Mouse (Mus musculus) liver, embryonic 12.5 days (tissue): ENCODE measurements around the gene Tmem123. TPM values are rescaled to one million over a fixed set of nuclear protein-coding genes. Genes with fewer than 3 reads are reported as not detected.
A peak's percentile ranks its signal among the peaks of the same experiment; 100 is the strongest.

Source experiments
- ATAC-seq: fragments of 200-750 bp; cut with Nextera tagmentation; 2 replicates; pipeline ENCODE4 v1.8.0; 2017; ENCODE audit warnings: moderate number of reproducible peaks, mild to moderate bottlenecking, moderate library complexity
- H3K27ac ChIP-seq: fragments of 300-500 bp; sonication (generic); 2 replicates; pipeline ENCODE4 v1.5.1; 2016; ENCODE audit warnings: mild to moderate bottlenecking
- H3K27me3 ChIP-seq: fragments of 300-500 bp; sonication (generic); replicated peaks from 2 replicates; pipeline ENCODE4 v1.6.1; 2016; ENCODE audit warnings: mild to moderate bottlenecking, moderate library complexity
- H3K36me3 ChIP-seq: fragments of 300-500 bp; sonication (generic); 2 replicates; pipeline ENCODE4 v1.6.1; 2016; ENCODE audit warnings: mild to moderate bottlenecking, moderate library complexity
- H3K4me1 ChIP-seq: fragments of 300-500 bp; sonication (generic); 2 replicates; pipeline ENCODE4 v1.6.1; 2016
- H3K4me2 ChIP-seq: fragments of 300-500 bp; sonication (generic); 2 replicates; pipeline ENCODE4 v1.6.1; 2016; ENCODE audit warnings: mild to moderate bottlenecking, moderate library complexity
- H3K4me3 ChIP-seq: fragments of 300-500 bp; sonication (generic); 2 replicates; pipeline ENCODE4 v1.5.1; 2016; ENCODE audit warnings: mild to moderate bottlenecking, moderate library complexity
- H3K9ac ChIP-seq: fragments of 300-500 bp; sonication (generic); 2 replicates; pipeline ENCODE4 v1.6.1; 2016; ENCODE audit warnings: mild to moderate bottlenecking, moderate library complexity
- H3K9me3 ChIP-seq: fragments of 300-500 bp; sonication (generic); replicated peaks from 2 replicates; pipeline ENCODE4 v1.6.1; 2016; ENCODE audit warnings: mild to moderate bottlenecking, moderate library complexity
- WGBS: fragments of 180-500 bp; shearing (Covaris S2); methylation state at CpG from one replicate; pipeline ENCODE4 v1.1.7; 2016; ENCODE audit not compliant: insufficient replicate concordance; 5-methylcytosine and 5-hydroxymethylcytosine counted together
- polyA plus RNA-seq: library from polyadenylated mRNA; unstranded; fragments of >200 nt; fragmentation: Nextera tagmentation; extraction: Ambion mirVana; gene quantifications from 2 replicates; pipeline ENCODE4 v1.2.1, GENCODE M21; 2016

Gene Tmem123
- polyA plus RNA-seq, 1 experiment from 2014 or later = 59.4 TPM

- H3K9ac ChIP-seq = peak overlapping the region; percentile 90
- H3K4me3 ChIP-seq = peak overlapping the region; percentile 77
- no peaks in the 10 kb centered on the region for H3K27me3 ChIP-seq
- peaks cover 19% of the 10 kb centered on the region for H3K36me3 ChIP-seq
- H3K4me2 ChIP-seq = peak overlapping the region; percentile 92
- peaks cover 60% of the 10 kb centered on the region for H3K4me1 ChIP-seq
- peak overlapping the region; percentile 87 for H3K27ac ChIP-seq
- H3K9me3 ChIP-seq = no peaks in the 10 kb centered on the region
- peak; percentile 20; the same call in 1 of the 2 replicates for ATAC-seq
- WGBS = 1% methylated on average over 14 of the region's 14 CpGs
These were observed 626 bp downstream of the Tmem123 start for GRCm38 (mm10) chr9:7764463-7764871.

- H3K27ac ChIP-seq = peak overlapping the region; percentile 87; the same call in 1 of the 2 replicates
- peaks cover 26% of the 10 kb centered on the region for H3K36me3 ChIP-seq
- WGBS = 30% methylated on average over 3 of the region's 3 CpGs
- H3K4me3 ChIP-seq = peak overlapping the region; percentile 77
- H3K4me2 ChIP-seq = peak overlapping the region; percentile 92
- no peaks in the 10 kb centered on the region for H3K9me3 ChIP-seq
- H3K9ac ChIP-seq = peak overlapping the region; percentile 90
- no peak for ATAC-seq
- peaks cover 64% of the 10 kb centered on the region for H3K4me1 ChIP-seq
- no peaks in the 10 kb centered on the region for H3K27me3 ChIP-seq
These were observed 1.4 kb downstream of the Tmem123 start for GRCm38 (mm10) chr9:7765236-7765635.

GRCm38 (mm10) chr9:7766582-7766981, 2.7 kb downstream of the Tmem123 start:
- H3K9ac ChIP-seq = no peak overlapping the region
- no peak for ATAC-seq

GRCm38 (mm10) chr9:7767526-7767925, 3.7 kb downstream of the Tmem123 start:
- no peak overlapping the region for H3K9ac ChIP-seq
- no peaks in the 10 kb centered on the region for H3K9me3 ChIP-seq
- no peak for ATAC-seq
- no peaks in the 10 kb centered on the region for H3K27me3 ChIP-seq
- H3K36me3 ChIP-seq = peaks cover 40% of the 10 kb centered on the region
- 49% methylated on average over 2 of the region's 2 CpGs for WGBS
- no peak overlapping the region for H3K4me2 ChIP-seq
- peaks cover 64% of the 10 kb centered on the region for H3K4me1 ChIP-seq
- no peak overlapping the region for H3K27ac ChIP-seq
- no peak overlapping the region for H3K4me3 ChIP-seq

More at GRCm38 (mm10) chr9:7766582-7766981, 2.7 kb downstream of the Tmem123 start:
- peak overlapping the region; percentile 2; the same call in 1 of the 2 replicates for H3K4me2 ChIP-seq
- H3K27me3 ChIP-seq = no peaks in the 10 kb centered on the region
- H3K9me3 ChIP-seq = no peaks in the 10 kb centered on the region
- H3K27ac ChIP-seq = no peak overlapping the region
- no peak overlapping the region for H3K4me3 ChIP-seq
- H3K4me1 ChIP-seq = peaks cover 64% of the 10 kb centered on the region
- WGBS = 29% methylated on average over 3 of the region's 3 CpGs
- peaks cover 32% of the 10 kb centered on the region for H3K36me3 ChIP-seq

GRCm38 (mm10) chr9:7769081-7769480, 5.2 kb downstream of the Tmem123 start:
- Histone ChIP-seq H3K27ac (no peak overlapping the region), H3K9ac (no peak overlapping the region), H3K4me2 (no peak overlapping the region), H3K36me3 (peaks cover 55% of the 10 kb centered on the region), H3K9me3 (no peaks in the 10 kb centered on the region), H3K4me3 (no peak overlapping the region), H3K27me3 (no peaks in the 10 kb centered on the region), H3K4me1 (peaks cover 58% of the 10 kb centered on the region)
- ATAC-seq = no peak
- 70% methylated on average over 4 of the region's 4 CpGs for WGBS

GRCm38 (mm10) chr9:7769491-7769890, 5.7 kb downstream of the Tmem123 start:
- Histone ChIP-seq H3K4me2 (no peak overlapping the region), H3K27ac (no peak overlapping the region), H3K36me3 (peaks cover 56% of the 10 kb centered on the region), H3K4me1 (peaks cover 58% of the 10 kb centered on the region), H3K9me3 (no peaks in the 10 kb centered on the region), H3K4me3 (no peak overlapping the region), H3K27me3 (no peaks in the 10 kb centered on the region), H3K9ac (no peak overlapping the region)
- 67% methylated on average over 5 of the region's 5 CpGs for WGBS
- no peak for ATAC-seq

GRCm38 (mm10) chr9:7772361-7772760, 8.5 kb downstream of the Tmem123 start:
- no peak overlapping the region for H3K27ac ChIP-seq
- no peaks in the 10 kb centered on the region for H3K27me3 ChIP-seq
- no peak; the same call in 1 of the 2 replicates for ATAC-seq
- H3K4me2 ChIP-seq = no peak overlapping the region
- peaks cover 71% of the 10 kb centered on the region for H3K36me3 ChIP-seq
- H3K9ac ChIP-seq = no peak overlapping the region
- WGBS = 88% methylated on average over 2 of the region's 2 CpGs
- H3K4me3 ChIP-seq = no peak overlapping the region
- no peaks in the 10 kb centered on the region for H3K9me3 ChIP-seq
- peaks cover 38% of the 10 kb centered on the region for H3K4me1 ChIP-seq

- Histone ChIP-seq H3K9me3 (no peaks in the 10 kb centered on the region), H3K27ac (no peak overlapping the region), H3K4me3 (no peak overlapping the region), H3K27me3 (no peaks in the 10 kb centered on the region), H3K9ac (no peak overlapping the region), H3K4me1 (peaks cover 37% of the 10 kb centered on the region), H3K36me3 (peaks cover 74% of the 10 kb centered on the region), H3K4me2 (no peak overlapping the region)
- WGBS = 78% methylated on average over 4 of the region's 4 CpGs
- ATAC-seq = no peak
These were observed 9.1 kb downstream of the Tmem123 start for GRCm38 (mm10) chr9:7772773-7773454.

- no peak overlapping the region for H3K4me3 ChIP-seq
- no peaks in the 10 kb centered on the region for H3K27me3 ChIP-seq
- no peaks in the 10 kb centered on the region for H3K9me3 ChIP-seq
- H3K4me1 ChIP-seq = peaks cover 41% of the 10 kb centered on the region
- H3K27ac ChIP-seq = no peak overlapping the region
- no peak overlapping the region for H3K9ac ChIP-seq
- 80% methylated on average over 5 of the region's 5 CpGs for WGBS
- H3K36me3 ChIP-seq = peaks cover 72% of the 10 kb centered on the region
- H3K4me2 ChIP-seq = no peak overlapping the region
- no peak for ATAC-seq
These were observed 9.8 kb downstream of the Tmem123 start for GRCm38 (mm10) chr9:7773686-7774085.

- WGBS = 25% methylated on average over 10 of the region's 10 CpGs
- no peak for ATAC-seq
- Histone ChIP-seq H3K9ac (no peak overlapping the region), H3K36me3 (peaks cover 72% of the 10 kb centered on the region), H3K27me3 (no peaks in the 10 kb centered on the region), H3K4me2 (no peak overlapping the region), H3K4me3 (no peak overlapping the region), H3K4me1 (peaks cover 41% of the 10 kb centered on the region), H3K9me3 (no peaks in the 10 kb centered on the region), H3K27ac (no peak overlapping the region)
These were observed 10.7 kb downstream of the Tmem123 start for GRCm38 (mm10) chr9:7774538-7774937.

- no peaks in the 10 kb centered on the region for H3K9me3 ChIP-seq
- ATAC-seq = no peak
- 68% methylated on average over 2 of the region's 2 CpGs for WGBS
- no peak overlapping the region for H3K4me2 ChIP-seq
- no peak overlapping the region for H3K4me3 ChIP-seq
- peaks cover 67% of the 10 kb centered on the region for H3K36me3 ChIP-seq
- no peak overlapping the region for H3K27ac ChIP-seq
- no peaks in the 10 kb centered on the region for H3K27me3 ChIP-seq
- no peak overlapping the region for H3K9ac ChIP-seq
- H3K4me1 ChIP-seq = peaks cover 43% of the 10 kb centered on the region
These were observed 11.2 kb downstream of the Tmem123 start for GRCm38 (mm10) chr9:7775011-7775410.

GRCm38 (mm10) chr9:7775986-7776385, 12.1 kb downstream of the Tmem123 start:
- Histone ChIP-seq H3K27ac (no peak overlapping the region), H3K9ac (no peak overlapping the region), H3K4me1 (peaks cover 52% of the 10 kb centered on the region), H3K9me3 (no peaks in the 10 kb centered on the region), H3K4me2 (no peak overlapping the region), H3K36me3 (peaks cover 61% of the 10 kb centered on the region), H3K4me3 (no peak overlapping the region), H3K27me3 (no peaks in the 10 kb centered on the region)
- ATAC-seq = no peak
- WGBS = 40% methylated on average over 3 of the region's 3 CpGs
